Mouse (Mus musculus) midbrain, embryonic 10.5 days (tissue): ENCODE measurements around the gene Rnf212b. TPM values are rescaled to one million over a fixed set of nuclear protein-coding genes. Genes with fewer than 3 reads are reported as not detected.

Source experiments
- DNase-seq: peaks from one replicate; pipeline ENCODE4 v3.0.0-alpha.2; 2017; ENCODE audit warnings: low spot score
- H3K27ac ChIP-seq: fragments of 300-500 bp; sonication (generic); replicated peaks from 2 replicates; pipeline ENCODE4 v1.5.1; 2016; ENCODE audit warnings: mild to moderate bottlenecking
- H3K27me3 ChIP-seq: fragments of 300-500 bp; sonication (generic); 2 replicates; pipeline ENCODE4 v1.6.1; 2016; ENCODE audit warnings: low read depth, mild to moderate bottlenecking; ENCODE audit not compliant: poor library complexity, severe bottlenecking
- H3K36me3 ChIP-seq: fragments of 300-500 bp; sonication (generic); 2 replicates; pipeline ENCODE4 v1.6.1; 2016; ENCODE audit warnings: mild to moderate bottlenecking, moderate library complexity
- H3K4me1 ChIP-seq: fragments of 300-500 bp; sonication (generic); 2 replicates; pipeline ENCODE4 v1.6.1; 2016
- H3K4me3 ChIP-seq: fragments of 300-500 bp; sonication (generic); 2 replicates; pipeline ENCODE4 v1.5.1; 2016; ENCODE audit warnings: mild to moderate bottlenecking, moderate library complexity
- H3K9me3 ChIP-seq: fragments of 300-500 bp; sonication (generic); replicated peaks from 2 replicates; pipeline ENCODE4 v1.6.1; 2016; ENCODE audit warnings: mild to moderate bottlenecking
- WGBS: fragments of 180-500 bp; shearing (Covaris S2); methylation state at CpG from one replicate; pipeline ENCODE4 v1.1.7; 2016; 5-methylcytosine and 5-hydroxymethylcytosine counted together
- polyA plus RNA-seq: library from polyadenylated mRNA; unstranded; fragments of >200 nt; fragmentation: Nextera tagmentation; extraction: Ambion mirVana; gene quantifications from 2 replicates; pipeline ENCODE4 v1.2.1, GENCODE M21; 2016

Rnf212b gene
- polyA plus RNA-seq, 1 experiment from 2014 or later, result not detected

- no peak for DNase-seq
- Histone ChIP-seq H3K4me3 (no peak overlapping the region), H3K4me1 (no peaks in the 10 kb centered on the region), H3K27me3 (no peaks in the 10 kb centered on the region), H3K9me3 (no peaks in the 10 kb centered on the region), H3K27ac (no peak overlapping the region), H3K36me3 (no peaks in the 10 kb centered on the region)
- WGBS, result 79% methylated on average over 4 of the region's 4 CpGs
Observed at GRCm38 (mm10) chr14:54808718-54809667, 4.9 kb upstream of the Rnf212b start.

- no peaks in the 10 kb centered on the region for H3K9me3 ChIP-seq
- DNase-seq, result no peak
- H3K4me1 ChIP-seq, result no peaks in the 10 kb centered on the region
- WGBS, result 85% methylated on average over 3 of the region's 3 CpGs
- no peaks in the 10 kb centered on the region for H3K36me3 ChIP-seq
- no peaks in the 10 kb centered on the region for H3K27me3 ChIP-seq
- no peak overlapping the region for H3K27ac ChIP-seq
- H3K4me3 ChIP-seq, result no peak overlapping the region
Observed at GRCm38 (mm10) chr14:54809668-54810033, 4.3 kb upstream of the Rnf212b start.

- no peaks in the 10 kb centered on the region for H3K27me3 ChIP-seq
- 71% methylated on average over 3 of the region's 3 CpGs for WGBS
- H3K4me3 ChIP-seq, result no peak overlapping the region
- H3K9me3 ChIP-seq, result no peaks in the 10 kb centered on the region
- H3K27ac ChIP-seq, result no peak overlapping the region
- no peaks in the 10 kb centered on the region for H3K4me1 ChIP-seq
- DNase-seq, result no peak
- no peaks in the 10 kb centered on the region for H3K36me3 ChIP-seq
Observed at GRCm38 (mm10) chr14:54815737-54816136, 1.8 kb downstream of the Rnf212b start.

- H3K27me3 ChIP-seq, result no peaks in the 10 kb centered on the region
- H3K4me1 ChIP-seq, result no peaks in the 10 kb centered on the region
- H3K9me3 ChIP-seq, result no peaks in the 10 kb centered on the region
- no peaks in the 10 kb centered on the region for H3K36me3 ChIP-seq
- H3K27ac ChIP-seq, result no peak overlapping the region
- DNase-seq, result no peak
- WGBS, result 51% methylated on average over 2 of the region's 2 CpGs
- no peak overlapping the region for H3K4me3 ChIP-seq
Observed at GRCm38 (mm10) chr14:54817791-54818190, 3.9 kb downstream of the Rnf212b start.

GRCm38 (mm10) chr14:54822301-54822700 is 8.4 kb downstream of the Rnf212b start:
- Histone ChIP-seq H3K27me3 (no peaks in the 10 kb centered on the region), H3K27ac (no peak overlapping the region), H3K4me1 (no peaks in the 10 kb centered on the region), H3K9me3 (no peaks in the 10 kb centered on the region), H3K36me3 (no peaks in the 10 kb centered on the region), H3K4me3 (no peak overlapping the region)
- DNase-seq, result no peak
- 96% methylated on average over 2 of the region's 2 CpGs for WGBS

GRCm38 (mm10) chr14:54823716-54824115 is 9.8 kb downstream of the Rnf212b start:
- no peaks in the 10 kb centered on the region for H3K4me1 ChIP-seq
- WGBS, result 96% methylated on average over 1 of the region's 1 CpGs
- DNase-seq, result no peak
- H3K9me3 ChIP-seq, result no peaks in the 10 kb centered on the region
- H3K36me3 ChIP-seq, result no peaks in the 10 kb centered on the region
- H3K27ac ChIP-seq, result no peak overlapping the region
- no peaks in the 10 kb centered on the region for H3K27me3 ChIP-seq
- H3K4me3 ChIP-seq, result no peak overlapping the region

GRCm38 (mm10) chr14:54843461-54843860 is 29.5 kb downstream of the Rnf212b start:
- WGBS, result 10% methylated on average over 4 of the region's 4 CpGs
- no peak for DNase-seq

GRCm38 (mm10) chr14:54855726-54856125 is 41.8 kb downstream of the Rnf212b start:
- WGBS, result 94% methylated on average over 3 of the region's 3 CpGs
- peaks cover 44% of the 10 kb centered on the region for H3K36me3 ChIP-seq
- no peak for DNase-seq
- no peak overlapping the region for H3K4me3 ChIP-seq
- no peak overlapping the region for H3K27ac ChIP-seq
- H3K4me1 ChIP-seq, result 0 out of 2 replicates have a peak, but pooled peaks cover 4% of the 10 kb centered on the region
- no peaks in the 10 kb centered on the region for H3K9me3 ChIP-seq
- no peaks in the 10 kb centered on the region for H3K27me3 ChIP-seq

More at GRCm38 (mm10) chr14:54843461-54843860, 29.5 kb downstream of the Rnf212b start:
- H3K27ac ChIP-seq, result no peak overlapping the region
- H3K4me1 ChIP-seq, result peaks cover 2% of the 10 kb centered on the region; the same call in 1 of the 2 replicates
- H3K36me3 ChIP-seq, result no peaks in the 10 kb centered on the region
- no peak overlapping the region for H3K4me3 ChIP-seq
- no peaks in the 10 kb centered on the region for H3K9me3 ChIP-seq
- no peaks in the 10 kb centered on the region for H3K27me3 ChIP-seq

- Histone ChIP-seq H3K9me3 (no peaks in the 10 kb centered on the region), H3K27me3 (no peaks in the 10 kb centered on the region), H3K36me3 (peaks cover 44% of the 10 kb centered on the region), H3K27ac (no peak overlapping the region), H3K4me3 (no peak overlapping the region), H3K4me1 (0 out of 2 replicates have a peak, but pooled peaks cover 4% of the 10 kb centered on the region)
- DNase-seq, result no peak
- 89% methylated on average over 7 of the region's 7 CpGs for WGBS
Observed at GRCm38 (mm10) chr14:54856703-54857102, 42.8 kb downstream of the Rnf212b start.

GRCm38 (mm10) chr14:54857891-54858290 is 44.0 kb downstream of the Rnf212b start:
- Histone ChIP-seq H3K4me1 (peaks cover 12% of the 10 kb centered on the region), H3K27me3 (no peaks in the 10 kb centered on the region), H3K36me3 (peaks cover 44% of the 10 kb centered on the region), H3K9me3 (no peaks in the 10 kb centered on the region), H3K4me3 (no peak overlapping the region), H3K27ac (no peak overlapping the region)
- WGBS, result 89% methylated on average over 9 of the region's 9 CpGs
- no peak for DNase-seq

GRCm38 (mm10) chr14:54860511-54860910 is 46.6 kb downstream of the Rnf212b start:
- peaks cover 25% of the 10 kb centered on the region for H3K4me1 ChIP-seq
- H3K27me3 ChIP-seq, result no peaks in the 10 kb centered on the region
- H3K4me3 ChIP-seq, result no peak overlapping the region
- H3K9me3 ChIP-seq, result no peaks in the 10 kb centered on the region
- H3K36me3 ChIP-seq, result peaks cover 30% of the 10 kb centered on the region
- WGBS, result 58% methylated on average over 2 of the region's 2 CpGs
- peak; percentile 51 for DNase-seq
- H3K27ac ChIP-seq, result no peak overlapping the region

GRCm38 (mm10) chr14:54863501-54864312 is 49.8 kb downstream of the Rnf212b start:
- Histone ChIP-seq H3K27ac (peak overlapping the region; percentile 96), H3K27me3 (no peaks in the 10 kb centered on the region), H3K9me3 (no peaks in the 10 kb centered on the region), H3K4me1 (peaks cover 21% of the 10 kb centered on the region), H3K36me3 (peaks cover under 1% of the 10 kb centered on the region; the same call in 1 of the 2 replicates), H3K4me3 (peak overlapping the region; percentile 86)
- peak; percentile 96 for DNase-seq
- WGBS, result under 1% methylated on average over 55 of the region's 56 CpGs
